ENCODE assay signal across 22 mouse cellular contexts in the genomic region with DNA sequence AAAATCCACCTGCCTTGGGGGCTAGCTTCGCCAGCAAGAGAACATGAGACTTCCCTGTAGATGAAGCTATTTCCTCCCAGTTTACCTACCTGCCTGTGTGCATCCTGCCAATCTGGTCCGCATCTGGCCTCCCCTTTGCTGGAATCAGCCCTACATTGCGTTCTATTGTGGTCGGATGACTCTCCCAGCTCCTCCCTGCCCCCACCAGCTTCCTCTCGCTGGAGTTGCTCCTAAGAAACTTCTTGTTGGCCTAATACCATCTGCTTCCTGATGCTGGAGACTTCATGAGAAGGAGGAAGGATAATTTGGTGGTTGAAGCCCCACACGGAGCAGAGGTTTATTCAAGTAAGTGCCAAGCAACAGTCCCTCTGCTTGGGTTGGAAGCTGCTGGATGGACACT.
DNase-seq lines count a peak whose midpoint lies in the region; ATAC-seq and TF ChIP-seq lines count a peak whose summit lies in the region.
"Had no signal": no experiment of that assay in that cellular context is flagged by ENCODE, and none has a peak within 500 bp of the region (broad histone marks: within the 10 kb centered on the region; RNA-seq: fewer than 3 reads in every experiment).

No protein-coding gene starts in this region.

- peak; percentile 64 for ATAC-seq in lung, postnatal 0 days
- ATAC-seq: forebrain, embryonic 14.5 days had no signal

- H3K4me1 ChIP-seq in lung, postnatal 0 days (ENCODE audit: insufficient read depth, low read depth, low read length), result peaks cover 7% of the 10 kb centered on the region; the same call in 1 of the 2 replicates
- no peaks in the 10 kb centered on the region; the same call in 1 of the 2 replicates for H3K4me1 ChIP-seq in lung, adult 2 months (ENCODE audit: control insufficient read depth, insufficient read depth, low read length)

- H3K9me3 ChIP-seq in lung, postnatal 0 days (ENCODE audit: low read length), result no peaks in the 10 kb centered on the region
- H3K9me3 ChIP-seq: embryonic facial prominence, embryonic 15.5 days; forebrain, embryonic 10.5 days; forebrain, embryonic 12.5 days had no signal

- H3K4me3 ChIP-seq in lung, postnatal 0 days (ENCODE audit: low read depth, low read length), result no peak overlapping the region
- no peak overlapping the region for H3K4me3 ChIP-seq in lung, adult 2 months (replicated peaks; ENCODE audit: extremely low read depth, low read depth, low read length)
- H3K4me3 ChIP-seq: embryonic facial prominence, embryonic 13.5 days; embryonic facial prominence, embryonic 15.5 days; erythroblast, embryonic 14.5 days; forebrain, embryonic 10.5 days; forebrain, embryonic 12.5 days had no signal

- H3K36me3 ChIP-seq in lung, postnatal 0 days (ENCODE audit: insufficient read depth, low read length), result no peaks in the 10 kb centered on the region
- H3K36me3 ChIP-seq: embryonic facial prominence, embryonic 13.5 days; embryonic facial prominence, embryonic 15.5 days; forebrain, embryonic 10.5 days; forebrain, embryonic 12.5 days had no signal

- peak; percentile 57 for DNase-seq in lung, postnatal 0 days (ENCODE audit: low spot score)
- no peak for DNase-seq in lung, adult 2 months
- DNase-seq in lung, postnatal 14 days, result peak; percentile 25
- DNase-seq in lung, postnatal 36 days, result peak; percentile 16
- DNase-seq in urinary bladder, postnatal 14 days (ENCODE audit: low spot score), result no peak
- DNase-seq in left cerebral cortex, postnatal 4 days, result no peak
- DNase-seq: adrenal gland, adult 2 months; adrenal gland, postnatal 10 days; adrenal gland, postnatal 25 days; cerebellum, adult 11 months; cerebellum, adult 18-20 months; cerebellum, adult 8-10 months; cerebellum, adult 9-11 months; cerebellum, postnatal 14 days; cerebellum, postnatal 36 days; embryo, embryonic 11 days had no signal

- 73% methylated on average over 6 of the region's 6 CpGs for WGBS in lung, postnatal 0 days
- WGBS in lung, adult 2 months, result 58% methylated on average over 6 of the region's 6 CpGs

- TF ChIP-seq POLR2A in lung, adult 2 months (IDR thresholded peaks at IDR 0.05; ENCODE audit: borderline replicate concordance, extremely low read depth, low read depth, low read length), result no peak

- no peak for TF ChIP-seq CTCF in lung, postnatal 0 days (IDR thresholded peaks at IDR 0.05)
- no peak for TF ChIP-seq CTCF in lung, adult 2 months (IDR thresholded peaks at IDR 0.05; ENCODE audit: insufficient read depth, low read length)

- H3K4me2 ChIP-seq in lung, postnatal 0 days (replicated peaks; ENCODE audit: low read depth, low read length), result no peak overlapping the region
- H3K4me2 ChIP-seq: embryonic facial prominence, embryonic 13.5 days; embryonic facial prominence, embryonic 15.5 days; forebrain, embryonic 12.5 days had no signal

- H3K9ac ChIP-seq in lung, postnatal 0 days (replicated peaks; ENCODE audit: low read depth), result no peak overlapping the region
- H3K9ac ChIP-seq: embryonic facial prominence, embryonic 13.5 days; embryonic facial prominence, embryonic 15.5 days; forebrain, embryonic 12.5 days had no signal

- intact Hi-C loops in left cerebral cortex, postnatal 4 days (cut with DNase I), result loop anchor here (10.0 kb wide), 1 partner anchor 50 kb away; no protein-coding TSS in a partner anchor

- TF ChIP-seq EP300 in lung, postnatal 0 days (IDR thresholded peaks at IDR 0.05), result no peak

- no peaks in the 10 kb centered on the region for H3K27me3 ChIP-seq in lung, postnatal 0 days (replicated peaks; ENCODE audit: insufficient read depth, low read length)
- H3K27me3 ChIP-seq: embryonic facial prominence, embryonic 13.5 days; embryonic facial prominence, embryonic 15.5 days had no signal

- peak overlapping the region; percentile 69 for H3K27ac ChIP-seq in lung, postnatal 0 days (ENCODE audit: low read length)
- H3K27ac ChIP-seq: embryonic facial prominence, embryonic 13.5 days; embryonic facial prominence, embryonic 15.5 days; forebrain, embryonic 10.5 days; forebrain, embryonic 12.5 days had no signal

Comparison
In these comparisons a context has a peak if more than half of its experiments do, and no peak if none do; other contexts are left out.
1. DNase-seq: peak in lung, postnatal 0 days (single experiment), lung, postnatal 14 days (single experiment) and lung, postnatal 36 days (single experiment); none in lung, adult 2 months (single experiment), urinary bladder, postnatal 14 days (single experiment) and left cerebral cortex, postnatal 4 days (single experiment).